Mouse (Mus musculus) lung, embryonic 15.5 days (tissue): Measurements from ENCODE around the gene Grhpr. TPM values are rescaled to one million over a fixed set of nuclear protein-coding genes. Genes with fewer than 3 reads are reported as not detected.
"Not testable (repeated sequence)": the region's sequence is repeated elsewhere in the genome, so short reads cannot be mapped to it uniquely, and the experiment has no call there.

Experiments
- ATAC-seq: fragments of 200-750 bp; cut with Nextera tagmentation; 2 replicates; pipeline ENCODE4 v1.8.0; 2017; ENCODE audit warnings: moderate number of reproducible peaks, borderline replicate concordance; ENCODE audit not compliant: low FRiP score, low TSS enrichment; ENCODE audit errors: extremely low read depth
- H3K27ac ChIP-seq: fragments of 300-500 bp; sonication (generic); 2 replicates; pipeline ENCODE4 v1.5.1; 2015; ENCODE audit warnings: moderate library complexity, mild to moderate bottlenecking, inconsistent platforms
- H3K27me3 ChIP-seq: fragments of 300-500 bp; sonication (generic); 2 replicates; pipeline ENCODE4 v1.6.1; 2015; ENCODE audit warnings: inconsistent platforms
- H3K36me3 ChIP-seq: fragments of 300-500 bp; sonication (generic); 2 replicates; pipeline ENCODE4 v1.6.1; 2015; ENCODE audit warnings: inconsistent platforms
- H3K4me1 ChIP-seq: fragments of 300-500 bp; sonication (generic); 2 replicates; pipeline ENCODE4 v1.6.1; 2015; ENCODE audit warnings: inconsistent platforms
- H3K4me2 ChIP-seq: fragments of 300-500 bp; sonication (generic); 2 replicates; pipeline ENCODE4 v1.6.1; 2015; ENCODE audit warnings: inconsistent platforms, mild to moderate bottlenecking, moderate library complexity
- H3K4me3 ChIP-seq: fragments of 300-500 bp; sonication (generic); 2 replicates; pipeline ENCODE4 v1.5.1; 2015; ENCODE audit warnings: mild to moderate bottlenecking, inconsistent platforms
- H3K9ac ChIP-seq: fragments of 300-500 bp; sonication (generic); 2 replicates; pipeline ENCODE4 v1.6.1; 2015; ENCODE audit warnings: inconsistent platforms
- H3K9me3 ChIP-seq: fragments of 300-500 bp; sonication (generic); 2 replicates; pipeline ENCODE4 v1.6.1; 2016; ENCODE audit warnings: inconsistent platforms
- WGBS: fragments of 180-500 bp; shearing (Covaris S2); methylation state at CpG from one replicate; pipeline ENCODE4 v1.1.7; 2015; 5-methylcytosine and 5-hydroxymethylcytosine counted together
- polyA plus RNA-seq: library from polyadenylated mRNA; unstranded; fragments of >200 nt; fragmentation: Nextera tagmentation; extraction: Ambion mirVana; gene quantifications from 2 replicates; pipeline ENCODE4 v1.2.1, GENCODE M21; 2015

Gene Grhpr
- 56.9 and 60.1 TPM in 2 replicates for polyA plus RNA-seq

DNA sequence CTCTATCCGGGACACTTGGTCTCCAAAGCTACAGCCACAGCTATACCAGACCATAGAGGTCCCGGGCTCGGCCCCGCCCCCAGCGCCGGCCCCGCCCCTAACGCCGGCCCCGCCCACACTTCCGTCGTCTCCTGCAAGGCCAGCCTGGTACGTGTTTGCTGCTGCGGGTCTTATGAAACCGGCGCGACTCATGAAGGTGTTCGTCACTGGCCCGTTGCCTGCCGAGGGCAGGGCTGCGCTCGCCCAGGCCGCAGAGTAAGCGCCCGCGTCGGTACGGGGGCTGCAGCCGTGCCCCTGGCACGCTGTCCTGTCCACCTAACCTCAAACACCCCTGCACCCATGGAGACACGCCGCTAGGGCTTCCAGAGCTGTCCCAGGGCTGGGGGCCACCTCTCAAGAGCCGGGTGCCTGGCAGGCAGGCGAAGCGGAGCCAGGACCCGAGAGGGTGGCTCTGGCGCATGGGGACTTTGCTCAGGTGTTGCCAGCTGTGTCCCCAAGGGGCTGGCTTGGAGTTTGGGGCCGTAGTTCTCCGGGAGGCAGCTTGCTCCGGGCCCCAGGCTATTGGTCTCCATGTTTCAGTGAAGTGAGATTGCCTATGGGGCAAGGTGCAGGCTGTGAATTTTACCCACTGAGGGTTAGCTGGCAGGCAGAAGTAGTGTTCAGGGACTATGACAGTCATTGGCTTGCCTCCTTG is at the start of gene Grhpr:
Gene Grhpr, plus strand, starts transcription at position 116 of the 694 bp plus-strand sequence.
- under 1% methylated on average over 40 of the region's 40 CpGs for WGBS

DNA sequence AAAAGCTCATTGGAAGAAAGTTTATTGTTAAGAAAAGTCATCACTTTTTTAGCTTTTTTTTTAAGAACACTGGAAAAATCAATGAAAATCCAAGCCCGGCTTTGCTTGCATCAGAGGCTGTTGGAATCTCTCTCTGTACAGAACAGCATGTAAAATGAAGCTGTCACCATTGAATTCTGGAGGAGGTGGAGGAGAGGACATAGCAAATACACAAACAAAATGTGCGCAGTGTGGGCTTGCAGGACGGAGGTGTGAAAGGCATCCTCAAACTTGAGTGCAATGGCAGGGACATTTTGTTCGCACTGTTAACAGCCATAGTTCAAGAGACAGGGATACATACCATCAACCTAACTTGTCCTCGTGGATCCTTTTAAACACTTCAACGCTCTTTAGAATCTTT is 49.5 kb upstream of the Grhpr start:
- no peaks in the 10 kb centered on the region for H3K9me3 ChIP-seq
- no peak overlapping the region for H3K9ac ChIP-seq
- H3K4me3 ChIP-seq = no peak overlapping the region
- peaks cover 13% of the 10 kb centered on the region for H3K36me3 ChIP-seq
- H3K4me1 ChIP-seq = no peaks in the 10 kb centered on the region
- H3K4me2 ChIP-seq = no peak overlapping the region
- no peaks in the 10 kb centered on the region for H3K27me3 ChIP-seq
- ATAC-seq = no peak
- no peak overlapping the region for H3K27ac ChIP-seq
- WGBS = 94% methylated on average over 6 of the region's 6 CpGs

More for the DNA sequence above, at the start of gene Grhpr:
- peak; percentile 92 for ATAC-seq
- Histone ChIP-seq H3K4me3 (peak within 1 kb of the TSS; percentile 65), H3K36me3 (no peaks in the 10 kb centered on the region), H3K27me3 (no peaks in the 10 kb centered on the region), H3K4me1 (peaks cover 25% of the 10 kb centered on the region), H3K4me2 (peak within 1 kb of the TSS; percentile 91), H3K9ac (peak within 1 kb of the TSS; percentile 79), H3K27ac (peak within 1 kb of the TSS; percentile 88), H3K9me3 (no peaks in the 10 kb centered on the region)

DNA sequence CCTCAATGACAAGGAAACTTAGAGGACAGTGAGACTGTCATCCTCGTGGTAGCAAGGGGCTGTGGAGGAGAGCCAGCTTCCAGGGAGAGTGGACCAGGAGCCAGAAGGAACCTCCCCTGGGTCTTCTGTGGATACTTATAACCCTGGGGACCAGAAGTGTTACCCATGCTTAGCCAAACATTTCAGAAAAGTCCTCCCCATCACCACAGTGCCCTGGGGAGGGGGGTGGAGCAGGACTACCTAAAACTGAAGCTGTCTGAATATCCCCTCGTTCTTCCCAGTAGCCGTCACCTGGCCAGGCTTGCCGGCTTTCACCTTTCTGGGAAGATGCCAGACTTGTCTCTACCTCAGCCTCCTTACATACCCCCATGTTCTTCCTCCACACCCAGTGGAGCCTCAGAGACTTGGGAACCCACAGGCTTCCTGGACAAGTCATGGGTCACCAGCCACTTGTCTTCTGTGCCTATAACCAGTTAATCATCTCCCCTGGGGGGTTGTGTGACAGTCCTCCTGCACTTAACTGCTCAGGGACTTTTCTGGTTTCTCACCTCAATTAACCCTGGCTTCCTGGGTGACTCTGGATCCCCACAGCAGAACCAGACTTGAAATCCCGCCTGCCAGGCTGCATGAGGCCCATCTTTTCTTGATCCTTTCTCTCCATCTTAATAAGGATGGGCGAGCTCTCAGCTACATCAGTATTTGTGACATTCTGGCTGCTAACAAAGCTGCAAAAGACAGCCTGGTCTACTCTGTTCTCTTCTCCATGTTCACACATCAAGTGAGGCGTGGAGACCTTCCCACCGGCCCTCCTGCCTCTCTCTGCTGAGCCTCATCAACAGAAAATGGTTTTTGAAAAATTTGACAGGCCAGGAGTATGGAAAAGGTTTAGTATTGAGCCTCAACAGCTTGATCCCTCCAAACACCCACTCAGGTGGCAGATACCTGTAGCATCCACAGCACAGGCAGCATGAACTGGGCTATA is 42.5 kb upstream of the Grhpr start:
- no peak overlapping the region for H3K9ac ChIP-seq
- no peaks in the 10 kb centered on the region for H3K9me3 ChIP-seq
- no peak overlapping the region for H3K4me2 ChIP-seq
- H3K27ac ChIP-seq = no peak overlapping the region
- H3K4me1 ChIP-seq = no peaks in the 10 kb centered on the region
- ATAC-seq = no peak
- H3K36me3 ChIP-seq = no peaks in the 10 kb centered on the region
- H3K27me3 ChIP-seq = no peaks in the 10 kb centered on the region
- no peak overlapping the region for H3K4me3 ChIP-seq
- WGBS = 69% methylated on average over 8 of the region's 8 CpGs

DNA sequence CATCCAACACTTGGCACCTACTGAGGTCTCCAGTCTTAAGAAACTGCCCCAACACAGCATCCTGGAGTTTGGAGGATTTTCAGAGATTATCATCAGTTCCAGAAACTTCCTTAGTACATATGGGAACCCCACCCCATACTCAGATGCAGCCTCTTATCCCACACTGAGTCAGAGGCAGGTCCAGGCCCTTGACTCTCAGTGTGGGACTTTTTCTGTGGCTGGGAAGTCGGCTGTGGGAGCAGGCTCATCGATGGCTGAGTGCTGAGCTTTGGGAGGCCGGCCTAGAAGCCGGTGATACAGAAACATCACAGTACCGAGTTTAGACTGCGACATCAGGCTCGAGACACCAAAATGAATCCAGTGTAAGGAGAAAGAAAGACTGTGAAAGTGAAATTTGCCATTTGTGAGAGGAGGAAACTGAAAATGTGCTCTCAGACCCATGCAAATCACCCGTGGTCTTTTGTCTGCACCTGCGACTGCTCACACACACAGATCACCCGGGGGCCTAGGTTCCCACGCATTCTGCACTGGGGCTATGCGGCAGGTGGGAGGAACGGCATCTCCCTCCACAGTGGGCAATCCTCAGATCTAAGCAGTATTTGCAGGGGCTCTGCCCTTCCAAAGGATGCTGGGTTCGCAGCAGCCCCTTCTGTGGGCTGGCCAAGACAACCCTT is 41.5 kb upstream of the Grhpr start:
- H3K9ac ChIP-seq = no peak overlapping the region
- H3K4me3 ChIP-seq = no peak overlapping the region
- H3K27me3 ChIP-seq = no peaks in the 10 kb centered on the region
- H3K4me2 ChIP-seq = no peak overlapping the region
- no peak overlapping the region for H3K27ac ChIP-seq
- no peaks in the 10 kb centered on the region for H3K9me3 ChIP-seq
- 79% methylated on average over 14 of the region's 14 CpGs for WGBS
- no peak for ATAC-seq
- no peaks in the 10 kb centered on the region for H3K4me1 ChIP-seq
- H3K36me3 ChIP-seq = no peaks in the 10 kb centered on the region

DNA sequence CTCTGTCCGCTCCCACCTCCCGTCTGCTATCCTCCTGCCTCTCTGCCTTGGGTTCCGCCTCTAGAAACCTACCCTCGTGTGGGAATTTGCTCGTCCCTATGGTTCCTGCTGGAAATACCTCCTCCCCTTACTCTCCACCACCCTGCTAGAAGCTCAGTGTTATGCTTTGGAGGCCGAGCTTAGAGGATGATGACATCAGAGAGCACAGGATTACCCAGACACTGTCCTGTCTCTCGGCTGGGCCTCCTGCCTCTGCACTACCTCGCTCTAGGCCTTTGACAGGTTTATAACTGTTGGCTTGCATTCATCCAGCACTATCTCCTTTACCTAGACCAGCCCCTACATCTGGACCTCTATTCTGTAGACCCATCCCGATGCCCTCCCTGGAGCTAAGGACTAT is 40.9 kb upstream of the Grhpr start:
- Histone ChIP-seq H3K9me3 (no peaks in the 10 kb centered on the region), H3K4me2 (no peak overlapping the region), H3K4me1 (no peaks in the 10 kb centered on the region), H3K9ac (no peak overlapping the region), H3K4me3 (no peak overlapping the region), H3K36me3 (no peaks in the 10 kb centered on the region), H3K27me3 (no peaks in the 10 kb centered on the region), H3K27ac (no peak overlapping the region)
- WGBS = 67% methylated on average over 9 of the region's 9 CpGs
- ATAC-seq = no peak

DNA sequence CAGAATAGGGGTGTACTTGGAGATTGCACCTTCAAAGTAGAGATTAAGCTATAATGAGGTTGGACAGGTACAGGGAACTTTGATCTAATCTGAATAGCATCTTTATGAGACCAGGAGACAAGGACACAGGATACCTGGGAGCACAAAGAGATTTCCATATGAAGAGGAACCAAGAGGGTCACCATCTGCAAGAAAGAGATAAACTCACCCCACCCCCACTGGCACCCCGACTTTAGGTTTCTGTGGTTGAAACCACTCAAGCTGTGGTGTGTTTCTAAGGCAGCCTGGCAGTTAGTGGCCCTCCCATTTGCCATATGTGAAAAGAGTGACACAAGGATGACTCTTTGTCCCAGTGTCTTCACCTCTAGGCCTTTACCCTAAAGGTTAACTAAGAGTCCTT is 39.0 kb upstream of the Grhpr start:
- H3K4me1 ChIP-seq = no peaks in the 10 kb centered on the region

DNA sequence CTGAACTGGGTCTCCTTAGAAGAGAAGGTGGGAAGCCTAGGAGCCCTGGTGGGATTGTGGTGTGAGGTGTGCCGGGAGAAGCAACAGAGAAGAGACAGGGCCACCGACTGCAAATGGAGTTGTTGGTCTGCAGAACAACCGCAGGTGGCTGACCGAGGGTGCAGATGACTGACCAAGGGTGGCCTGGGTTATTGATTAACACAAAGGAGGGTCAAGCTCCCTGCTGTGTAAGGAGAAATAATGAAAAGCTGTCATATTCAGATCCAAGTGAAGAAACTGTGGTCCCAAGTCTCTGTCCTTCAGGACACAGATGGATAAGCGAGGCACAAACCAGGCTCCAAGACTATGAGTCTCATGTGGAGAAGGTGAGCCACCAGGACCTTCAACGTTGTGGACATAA is 37.7 kb upstream of the Grhpr start:
- H3K36me3 ChIP-seq = no peaks in the 10 kb centered on the region
- H3K4me1 ChIP-seq = no peaks in the 10 kb centered on the region
- H3K27ac ChIP-seq = no peak overlapping the region
- no peaks in the 10 kb centered on the region for H3K9me3 ChIP-seq
- H3K4me3 ChIP-seq = no peak overlapping the region
- no peak for ATAC-seq
- H3K4me2 ChIP-seq = no peak overlapping the region
- WGBS = 77% methylated on average over 6 of the region's 6 CpGs
- H3K27me3 ChIP-seq = no peaks in the 10 kb centered on the region
- H3K9ac ChIP-seq = no peak overlapping the region

More for the DNA sequence above, 39.0 kb upstream of the Grhpr start:
- no peaks in the 10 kb centered on the region for H3K27me3 ChIP-seq
- H3K4me2 ChIP-seq = no peak overlapping the region
- 73% methylated on average over 1 of the region's 1 CpGs for WGBS
- no peaks in the 10 kb centered on the region for H3K9me3 ChIP-seq
- no peak overlapping the region for H3K9ac ChIP-seq
- ATAC-seq = no peak
- no peak overlapping the region for H3K4me3 ChIP-seq
- no peaks in the 10 kb centered on the region for H3K36me3 ChIP-seq
- H3K27ac ChIP-seq = no peak overlapping the region

DNA sequence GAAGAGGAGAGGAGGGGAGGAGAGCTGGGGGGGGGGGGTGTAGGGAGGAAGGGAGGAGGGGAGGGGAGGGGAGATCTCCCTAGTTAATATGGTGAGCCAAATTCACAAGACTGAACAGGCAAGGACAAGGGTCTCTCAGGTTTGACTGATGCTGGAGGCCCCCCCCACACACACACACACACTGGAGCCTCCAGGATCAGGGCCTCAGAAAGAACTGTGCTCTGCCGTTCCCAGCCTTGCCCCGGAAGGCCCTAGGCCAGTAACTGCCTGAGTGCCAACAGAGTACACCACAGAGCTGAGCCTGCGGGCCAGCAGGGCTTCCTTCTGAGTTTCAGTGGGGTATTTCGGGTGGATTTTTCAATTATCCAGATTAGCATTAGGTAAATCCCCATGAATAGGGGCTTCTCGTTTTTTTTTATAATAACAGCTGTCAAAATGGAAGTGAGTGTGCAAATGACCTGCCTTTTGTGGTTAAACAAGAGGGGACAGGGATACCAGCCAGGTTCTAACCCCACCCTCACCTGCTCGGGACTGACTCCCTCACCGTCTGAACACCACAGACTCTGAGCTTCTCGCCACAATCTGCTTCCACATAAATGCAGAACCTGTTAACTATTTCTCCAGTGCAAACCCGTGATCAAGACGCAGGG is 36.6 kb upstream of the Grhpr start:
- H3K27me3 ChIP-seq = no peaks in the 10 kb centered on the region
- no peak for ATAC-seq
- no peaks in the 10 kb centered on the region for H3K9me3 ChIP-seq
- H3K27ac ChIP-seq = no peak overlapping the region
- H3K4me3 ChIP-seq = no peak overlapping the region
- no peak overlapping the region for H3K4me2 ChIP-seq
- no peak overlapping the region for H3K9ac ChIP-seq
- WGBS = 80% methylated on average over 10 of the region's 10 CpGs
- no peaks in the 10 kb centered on the region for H3K36me3 ChIP-seq
- H3K4me1 ChIP-seq = no peaks in the 10 kb centered on the region

DNA sequence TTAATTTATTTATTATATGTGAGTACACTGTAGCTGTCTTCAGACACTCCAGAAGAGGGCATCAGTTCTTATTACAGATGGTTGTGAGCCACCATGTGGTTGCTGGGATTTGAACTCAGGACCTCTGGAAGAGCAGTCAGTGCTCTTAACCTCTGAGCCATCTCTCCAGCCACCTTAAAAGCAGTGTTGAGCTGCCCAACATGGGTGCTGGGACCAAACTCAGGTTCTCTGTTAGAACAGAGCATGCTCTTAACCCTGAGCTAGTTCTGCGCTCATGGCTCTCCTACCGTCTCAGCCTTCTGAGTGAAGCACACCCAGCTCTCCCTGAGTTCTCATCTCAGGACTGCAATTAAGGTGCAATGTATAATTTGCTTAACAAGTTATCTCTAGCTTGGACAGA is 35.1 kb upstream of the Grhpr start:
- whole genome bisulfite sequencing = 96% methylated on average over 2 of the region's 2 CpGs
- H3K27me3 ChIP-seq = not testable (repeated sequence)

DNA sequence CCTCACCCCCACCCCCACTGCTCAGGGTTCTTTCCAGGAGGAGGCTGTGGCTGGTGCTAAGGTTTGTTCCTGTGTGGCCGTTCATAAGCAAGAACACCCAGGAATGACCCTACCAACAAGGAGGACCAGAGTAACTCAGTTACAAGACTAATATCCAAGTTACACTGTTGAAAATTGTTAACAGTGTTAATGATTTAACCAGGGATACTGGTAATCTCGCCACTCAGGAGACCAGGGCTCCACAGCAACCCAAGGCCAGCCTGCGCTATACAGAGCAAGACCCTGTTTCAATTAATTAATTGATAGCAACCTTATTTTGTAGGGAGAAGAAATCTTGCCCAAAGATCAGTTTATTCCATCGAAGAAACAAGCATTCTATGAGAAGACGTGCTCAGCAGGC is 33.7 kb upstream of the Grhpr start:
- H3K27ac ChIP-seq = no peak overlapping the region
- ATAC-seq = no peak
- no peaks in the 10 kb centered on the region for H3K4me1 ChIP-seq
- WGBS = 78% methylated on average over 5 of the region's 5 CpGs
- H3K4me2 ChIP-seq = no peak overlapping the region
- H3K9me3 ChIP-seq = no peaks in the 10 kb centered on the region
- no peak overlapping the region for H3K4me3 ChIP-seq
- H3K36me3 ChIP-seq = no peaks in the 10 kb centered on the region
- no peak overlapping the region for H3K9ac ChIP-seq
- H3K27me3 ChIP-seq = no peaks in the 10 kb centered on the region

More for the DNA sequence above, 35.1 kb upstream of the Grhpr start:
- H3K9me3 ChIP-seq, H3K4me2 ChIP-seq, H3K36me3 ChIP-seq, H3K4me3 ChIP-seq, H3K4me1 ChIP-seq, H3K27ac ChIP-seq, H3K9ac ChIP-seq, ATAC-seq: not testable (repeated sequence)

DNA sequence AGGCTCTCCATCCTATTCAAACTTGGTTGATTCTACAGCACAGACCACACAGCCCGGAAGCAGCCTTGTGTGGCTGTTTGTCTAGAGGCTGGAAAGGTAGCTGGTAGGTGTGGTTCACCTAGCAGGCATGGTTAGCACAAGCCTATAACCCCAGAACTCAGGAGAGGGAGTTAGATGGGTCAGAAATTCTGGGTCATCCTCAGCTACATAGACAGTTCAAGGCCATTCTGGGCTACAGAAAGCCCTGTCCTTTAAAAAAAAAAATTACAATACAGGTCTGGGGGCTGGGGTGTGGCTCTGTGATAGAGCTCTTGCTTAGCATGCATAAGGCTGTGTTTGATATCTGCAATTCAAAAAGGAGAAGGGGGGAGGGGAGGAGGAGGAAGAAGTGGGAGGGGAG is 32.9 kb upstream of the Grhpr start:
- ATAC-seq = no peak
- no peak overlapping the region for H3K4me2 ChIP-seq
- H3K9me3 ChIP-seq = no peaks in the 10 kb centered on the region
- no peaks in the 10 kb centered on the region for H3K36me3 ChIP-seq
- 91% methylated on average over 1 of the region's 1 CpGs for WGBS
- H3K4me3 ChIP-seq = no peak overlapping the region
- no peaks in the 10 kb centered on the region for H3K27me3 ChIP-seq
- no peak overlapping the region for H3K9ac ChIP-seq
- H3K27ac ChIP-seq = no peak overlapping the region
- H3K4me1 ChIP-seq = no peaks in the 10 kb centered on the region
